Mouse (Mus musculus): Measurements from ENCODE around the gene Gjc1. TPM values are rescaled to one million over a fixed set of nuclear protein-coding genes. Genes with fewer than 3 reads are reported as not detected.

The Gjc1 gene
- 3.7 and 3.8 TPM in 2 replicates for polyA plus RNA-seq (2012; rRNA removed)

DNA sequence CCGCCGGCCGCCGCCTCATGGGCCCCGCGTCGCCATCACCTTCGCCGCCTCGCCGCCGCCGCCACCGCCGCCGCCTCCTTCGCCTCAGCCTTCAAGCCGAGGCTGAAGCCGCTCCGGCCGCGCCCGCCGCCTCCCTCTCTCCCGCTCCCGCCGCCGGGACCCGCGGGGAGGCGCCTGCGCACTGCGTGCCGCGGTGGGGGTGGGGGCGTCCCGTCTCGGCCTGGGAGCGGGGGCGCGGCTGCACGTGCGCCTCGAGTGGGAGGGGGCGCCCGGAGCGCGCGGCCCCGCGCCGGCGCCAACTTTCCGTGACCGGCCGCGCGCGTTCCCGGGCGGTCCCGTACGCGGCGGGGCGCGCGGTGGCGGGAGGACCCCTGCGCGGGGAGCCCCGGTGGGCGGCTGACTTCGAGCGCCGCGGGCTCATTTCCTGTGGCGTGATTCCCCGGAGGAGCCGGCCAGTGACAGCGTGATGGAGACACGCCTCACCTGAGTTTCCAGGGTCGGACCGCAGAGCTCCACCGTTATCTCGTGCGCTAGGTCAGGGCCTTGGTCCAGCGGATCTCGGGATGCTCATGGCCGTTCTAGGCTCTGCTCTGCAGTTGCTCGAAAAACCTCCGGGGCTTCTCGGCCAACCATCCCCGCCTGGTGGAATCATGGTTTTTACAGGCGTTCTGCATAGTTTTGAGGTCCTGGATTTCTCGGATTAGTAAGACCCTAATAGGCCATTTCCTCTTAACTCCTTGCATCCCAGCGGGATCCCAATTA is at the start of gene Gjc1:
Gjc1 (minus strand) TSS at position 680 of the 762 bp plus-strand sequence.
- no peak for DNase-seq (ENCODE audit: low read depth, low spot score)
- WGBS = 2% methylated on average over 72 of the region's 97 CpGs

DNA sequence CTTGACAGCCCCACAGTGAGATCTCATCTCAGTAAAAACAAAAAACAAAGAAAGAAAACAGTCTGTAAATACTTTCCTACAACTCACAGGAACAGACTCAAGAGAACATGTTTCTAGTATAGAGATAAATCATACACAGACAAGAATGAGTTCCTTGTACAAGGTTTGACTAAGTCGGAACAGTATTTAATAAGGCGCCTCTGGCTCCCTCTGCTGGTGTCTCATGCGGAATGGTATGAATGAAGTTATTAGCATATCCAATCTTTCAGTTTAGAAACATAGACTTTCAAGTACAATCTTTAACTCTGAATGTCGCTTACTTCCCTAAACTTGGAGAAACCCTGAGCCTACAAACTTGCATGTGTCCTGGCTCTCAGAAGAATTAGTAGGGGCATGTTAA is 44.8 kb upstream of the Gjc1 start:
- peak; percentile 38 for DNase-seq (ENCODE audit: low read depth, low spot score)
- 24% methylated on average over 4 of the region's 4 CpGs for WGBS

DNA sequence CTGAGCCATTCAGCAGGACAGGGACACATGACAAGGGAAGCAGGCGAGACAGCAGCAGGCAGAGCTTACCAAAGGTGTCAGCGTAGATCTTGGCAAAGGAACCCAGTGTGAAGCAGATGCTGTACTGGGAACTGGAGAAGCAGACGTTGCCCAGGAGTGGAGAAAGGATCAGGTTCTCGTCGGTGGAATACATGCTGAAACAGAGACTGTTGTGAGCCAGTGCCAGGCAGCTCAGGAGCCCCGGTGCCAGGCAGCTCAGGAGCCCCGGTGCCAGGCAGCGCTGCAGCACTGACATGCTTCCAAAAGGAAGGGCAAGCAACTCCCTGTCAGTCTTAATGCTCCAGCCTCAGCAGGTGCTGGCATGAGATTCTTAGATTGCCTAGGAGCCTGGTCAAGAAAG is 40.4 kb upstream of the Gjc1 start:
- DNase-seq (ENCODE audit: low read depth, low spot score) = no peak
- WGBS = 95% methylated on average over 8 of the region's 8 CpGs

DNA sequence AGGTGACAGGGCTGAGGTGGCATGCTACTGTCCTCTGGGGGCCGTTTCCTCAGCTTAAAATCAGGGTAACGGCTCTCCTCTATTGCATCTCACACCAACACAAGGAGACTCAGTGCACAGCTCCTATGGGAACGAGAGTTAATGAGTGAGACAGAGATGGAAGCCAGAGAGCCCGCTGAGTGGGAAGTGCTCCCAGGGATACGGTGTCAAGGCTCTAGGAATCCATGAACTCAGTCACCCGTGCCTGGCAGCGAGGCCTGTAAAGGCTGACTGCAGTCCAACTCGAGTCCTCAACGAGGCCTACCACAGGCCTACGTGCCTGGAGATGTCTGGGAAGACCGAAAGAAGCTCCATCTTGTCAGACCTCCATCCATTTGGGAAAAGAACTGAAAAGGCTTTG is 39.5 kb upstream of the Gjc1 start:
- no peak for DNase-seq (ENCODE audit: low read depth, low spot score)
- WGBS = 96% methylated on average over 11 of the region's 11 CpGs

DNA sequence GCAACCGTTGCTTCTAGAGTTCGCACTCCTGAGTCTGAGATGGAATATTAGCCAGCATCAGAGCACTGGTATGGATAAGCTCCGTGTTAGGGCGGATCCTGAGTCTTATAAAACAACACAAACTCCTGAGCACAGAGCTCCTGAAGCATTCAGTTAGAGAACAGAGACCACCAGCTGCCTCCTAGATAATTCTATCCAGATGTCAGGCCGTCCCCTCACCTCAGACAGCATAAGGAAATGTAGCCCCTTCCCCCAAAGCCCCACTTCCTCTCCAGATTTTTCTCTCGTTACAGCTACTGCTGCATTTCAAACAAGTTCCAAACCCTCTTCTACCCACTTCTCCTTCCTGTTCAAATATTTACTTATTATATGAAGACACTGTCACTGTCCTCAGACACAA is 36.4 kb upstream of the Gjc1 start:
- 87% methylated on average over 6 of the region's 6 CpGs for WGBS
- no peak for DNase-seq (ENCODE audit: low read depth, low spot score)

DNA sequence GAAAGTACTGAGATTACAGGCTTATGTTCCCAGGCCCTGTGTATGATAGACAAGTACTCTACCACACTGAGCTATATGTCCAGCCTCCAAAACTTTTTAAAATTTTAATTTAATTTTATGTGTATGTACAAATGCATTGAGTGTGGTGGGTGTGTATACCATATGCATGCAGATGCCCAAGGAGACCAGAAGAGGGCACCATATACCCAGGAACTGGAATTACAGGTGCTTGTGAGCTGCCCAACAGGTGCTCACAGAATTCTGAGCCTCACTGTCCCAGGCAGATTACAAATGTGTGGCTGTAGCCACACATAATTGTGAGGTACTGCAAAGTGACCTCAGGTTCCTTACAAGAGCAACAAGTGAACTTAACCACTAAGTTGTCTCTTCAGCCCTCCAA is 34.3 kb upstream of the Gjc1 start:
- no peak for DNase-seq (ENCODE audit: low read depth, low spot score)

DNA sequence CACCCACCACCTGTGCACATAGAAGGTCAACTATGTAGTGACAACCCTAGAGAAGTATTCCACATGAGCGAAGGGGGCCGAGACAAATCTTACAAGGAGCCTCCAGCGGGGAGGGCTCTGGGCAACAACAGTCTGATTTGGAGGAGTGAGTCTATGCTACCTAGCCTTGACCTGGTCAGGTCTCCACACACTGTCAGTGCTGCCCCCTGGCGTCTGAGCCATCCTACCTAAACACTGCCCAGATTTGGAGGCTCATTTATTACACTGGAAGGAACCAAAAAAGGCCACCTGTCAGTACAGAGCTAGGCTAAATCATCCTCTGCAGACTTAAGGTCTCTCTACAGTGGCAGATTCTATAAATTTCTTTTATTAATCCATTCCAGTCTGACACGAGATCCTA is 32.4 kb upstream of the Gjc1 start:
- DNase-seq (ENCODE audit: low read depth, low spot score) = peak; percentile 14
- WGBS = 69% methylated on average over 5 of the region's 5 CpGs

DNA sequence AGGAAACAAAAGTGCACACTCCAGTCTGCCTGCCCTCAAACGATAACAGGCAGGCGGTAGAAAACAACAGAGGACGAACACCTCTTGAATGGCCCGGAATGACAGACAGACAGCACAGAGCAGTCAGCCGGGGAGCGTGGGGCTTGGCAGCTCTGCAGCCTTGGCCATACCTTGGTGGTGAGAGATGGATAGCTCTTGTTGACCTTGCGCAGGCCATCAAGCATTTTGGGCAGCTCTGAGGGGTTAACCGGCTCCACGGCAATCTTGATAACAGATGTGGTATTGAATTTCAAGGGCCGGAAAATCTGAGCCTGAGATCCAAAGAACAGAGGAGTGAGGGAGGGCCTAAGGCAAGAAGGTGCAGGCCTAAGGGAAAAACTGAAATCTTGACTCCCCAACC is 26.4 kb upstream of the Gjc1 start:
- WGBS = 94% methylated on average over 10 of the region's 10 CpGs
- no peak for DNase-seq (ENCODE audit: low read depth, low spot score)

DNA sequence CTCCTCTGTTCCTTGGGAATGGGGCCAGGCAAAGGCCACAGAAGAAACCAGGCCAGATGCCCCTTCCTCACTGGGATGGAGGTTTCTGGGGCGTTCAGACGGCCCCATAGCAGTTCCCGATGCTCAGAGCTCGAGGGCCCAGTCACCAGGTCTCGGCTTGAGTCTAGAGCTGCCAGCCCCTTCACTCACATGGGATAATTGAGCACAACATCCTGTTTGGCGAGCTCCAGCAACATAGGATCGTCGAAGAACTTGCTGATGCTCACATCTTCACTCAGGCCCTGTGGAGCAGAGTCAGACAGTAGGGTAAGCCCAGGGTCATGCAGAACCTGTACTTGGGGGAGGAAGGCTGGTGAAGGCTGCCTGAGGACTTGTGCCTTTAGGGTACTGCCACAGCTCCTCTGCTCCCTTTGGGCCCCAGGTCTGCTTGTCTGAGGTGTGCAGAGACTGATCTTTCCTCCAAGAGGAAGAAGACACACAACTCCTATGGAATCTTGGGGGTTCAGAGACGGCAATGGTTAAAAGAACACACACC is 19.2 kb upstream of the Gjc1 start:
- 71% methylated on average over 9 of the region's 9 CpGs for whole genome bisulfite sequencing
- no peak for DNase-seq (ENCODE audit: low read depth, low spot score)

DNA sequence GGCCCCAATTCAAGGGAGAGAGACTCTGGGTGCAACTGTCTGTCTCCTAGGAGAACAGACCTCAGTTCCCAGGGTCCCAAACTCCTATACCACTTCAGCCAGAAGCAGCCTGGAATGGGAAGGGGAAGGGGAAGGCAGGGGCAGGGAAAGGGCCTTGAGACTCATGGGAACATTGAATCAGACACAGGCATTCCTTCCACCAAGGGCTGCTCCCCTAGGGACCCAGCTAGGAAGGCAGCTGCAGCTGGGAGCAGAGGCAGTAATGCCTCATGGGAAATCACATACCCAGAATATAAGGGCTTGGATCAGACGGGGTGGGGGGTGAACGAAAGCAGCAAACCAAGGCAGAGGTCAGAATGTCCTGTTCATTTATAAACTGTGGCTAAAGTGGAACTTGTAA is 18.6 kb upstream of the Gjc1 start:
- DNase-seq (ENCODE audit: low read depth, low spot score) = no peak
- 79% methylated on average over 2 of the region's 2 CpGs for WGBS

DNA sequence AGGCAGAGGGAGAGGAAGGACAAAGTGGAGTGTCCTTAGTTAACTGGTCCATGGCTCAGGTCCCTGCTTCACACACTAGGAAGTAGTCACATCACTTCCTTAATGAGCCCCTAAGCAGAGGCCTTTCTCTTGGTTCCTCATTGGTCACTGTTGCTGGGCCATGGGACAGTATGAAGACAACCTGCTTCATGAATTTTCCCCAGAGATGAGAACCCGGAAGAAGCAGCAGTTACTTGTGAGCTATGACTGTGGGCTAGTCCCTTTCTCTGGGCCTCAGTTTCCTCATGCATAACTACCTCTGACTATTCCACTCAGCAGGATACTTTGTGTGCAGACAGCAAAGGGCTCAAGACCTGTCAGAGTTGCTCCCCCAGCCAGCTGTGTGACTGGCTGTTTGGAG is 17.9 kb upstream of the Gjc1 start:
- WGBS = 83% methylated on average over 1 of the region's 1 CpGs

DNA sequence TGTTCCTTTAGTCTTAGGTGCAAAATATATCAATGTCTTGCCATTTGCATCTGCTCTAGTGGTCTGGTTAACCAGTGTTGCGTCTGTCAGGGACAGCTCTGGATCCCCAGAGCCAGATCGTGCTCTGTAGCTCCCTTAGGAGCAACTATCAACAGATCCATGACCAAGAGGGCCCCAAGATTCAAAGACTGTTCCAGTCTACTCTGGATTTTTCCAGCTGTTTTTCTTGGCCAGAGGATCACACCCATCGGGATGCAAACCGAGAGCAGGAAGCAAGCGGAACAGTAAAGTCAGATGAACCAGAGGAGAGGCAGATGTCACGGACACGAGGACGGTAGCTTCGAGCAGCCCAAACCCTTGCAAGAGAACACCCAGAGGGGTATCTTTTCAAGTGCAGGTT is 16.6 kb upstream of the Gjc1 start:
- 74% methylated on average over 9 of the region's 9 CpGs for WGBS
- no peak for DNase-seq (ENCODE audit: low read depth, low spot score)

More for the DNA sequence above, 17.9 kb upstream of the Gjc1 start:
- DNase-seq (ENCODE audit: low read depth, low spot score) = no peak

DNA sequence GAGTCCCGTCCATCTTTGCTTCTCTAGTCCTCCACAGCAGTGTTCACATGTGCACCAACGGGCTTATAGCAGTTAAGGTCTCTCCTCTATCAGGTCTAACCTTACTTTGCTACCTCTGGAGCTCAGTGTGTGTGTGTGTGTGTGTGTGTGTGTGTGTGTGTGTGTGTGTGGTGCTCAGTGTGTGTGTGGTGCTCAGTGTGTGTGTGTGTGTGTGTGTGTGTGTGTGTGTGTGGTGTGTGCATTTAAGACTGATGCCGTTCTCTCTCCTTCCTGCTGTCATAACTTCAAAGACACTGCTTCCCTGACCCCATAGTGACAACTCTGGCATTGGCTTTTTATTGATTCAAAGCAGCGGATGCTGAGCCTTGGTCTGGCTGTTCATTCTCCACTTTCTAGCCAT is 16.0 kb upstream of the Gjc1 start, which contains the start of gene Higd1b:
Higd1b (plus strand) TSS at position 301 of the 400 bp plus-strand sequence.
- no peak for DNase-seq (ENCODE audit: low read depth, low spot score)
- WGBS = 62% methylated on average over 4 of the region's 4 CpGs

DNA sequence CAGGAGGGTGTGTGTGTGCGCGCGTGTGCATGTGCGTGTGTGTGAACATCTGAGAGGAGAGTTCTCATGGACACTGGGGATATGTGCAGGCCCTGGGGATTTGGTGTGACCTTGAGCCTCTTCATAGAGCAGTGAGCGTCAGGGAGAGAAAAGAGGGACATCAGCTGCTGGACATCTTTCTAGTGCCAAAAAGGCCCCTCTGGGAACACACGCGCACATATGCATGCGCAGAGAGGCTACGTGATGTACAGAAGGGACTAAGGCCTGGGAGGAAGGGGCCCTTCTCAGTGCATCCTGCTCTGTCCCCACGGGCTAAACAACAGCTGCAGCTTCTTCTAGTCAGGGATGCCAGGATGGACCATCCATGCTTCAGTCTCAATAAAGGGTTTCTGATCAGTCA is 14.7 kb upstream of the Gjc1 start:
- WGBS = 90% methylated on average over 10 of the region's 10 CpGs
- DNase-seq (ENCODE audit: low read depth, low spot score) = no peak

DNA sequence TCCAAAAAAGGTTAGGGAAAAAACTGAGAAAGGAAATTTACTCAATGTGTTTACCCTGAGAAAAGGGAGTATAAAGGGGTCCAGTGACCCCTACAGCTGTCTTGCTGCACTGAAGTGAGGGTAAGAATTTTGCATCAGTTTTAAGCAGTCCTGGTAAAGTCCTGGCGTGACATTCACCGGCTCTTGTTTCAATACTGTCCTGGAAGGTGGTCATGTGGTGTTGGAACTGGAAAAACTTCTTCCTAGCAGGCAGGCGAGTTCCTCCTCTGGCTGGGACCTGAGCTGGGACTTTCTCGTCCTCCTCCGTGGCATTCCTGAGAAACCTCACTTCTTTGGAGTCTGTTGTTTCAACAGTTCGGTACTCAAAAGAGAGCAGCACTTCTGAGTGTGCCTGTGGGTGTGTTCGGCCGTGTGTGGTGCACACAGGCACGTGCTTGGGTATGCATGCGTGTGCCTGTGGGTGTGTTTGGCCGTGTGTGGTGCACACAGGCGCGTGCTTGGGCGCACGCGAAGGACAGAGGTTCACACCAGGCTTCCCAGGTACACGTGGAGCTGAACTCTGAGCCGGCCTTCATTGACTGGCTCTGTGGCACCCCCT is 13.3 kb upstream of the Gjc1 start:
- no peak for DNase-seq (ENCODE audit: low read depth, low spot score)
- 44% methylated on average over 18 of the region's 18 CpGs for WGBS

DNA sequence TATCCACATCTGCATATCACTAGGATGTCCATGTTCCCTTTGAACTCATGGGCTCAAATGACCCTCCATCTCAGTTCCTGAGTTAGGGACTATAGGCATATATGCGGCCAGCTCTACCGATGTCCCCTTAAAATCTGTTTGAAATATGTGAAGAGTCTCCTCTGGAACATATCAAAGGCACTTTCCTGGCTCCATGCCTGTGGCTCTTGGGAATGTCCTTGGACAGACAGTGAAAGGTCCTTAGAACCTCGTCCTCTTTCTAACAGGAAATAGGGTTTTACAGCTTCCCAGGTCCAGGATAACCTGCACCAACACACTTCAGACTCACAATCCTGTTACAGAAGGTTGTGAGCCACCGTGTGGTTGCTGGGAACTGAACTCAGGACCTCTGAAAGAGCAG is 10.8 kb upstream of the Gjc1 start:
- WGBS = 54% methylated on average over 4 of the region's 4 CpGs
- DNase-seq (ENCODE audit: low read depth, low spot score) = no peak

DNA sequence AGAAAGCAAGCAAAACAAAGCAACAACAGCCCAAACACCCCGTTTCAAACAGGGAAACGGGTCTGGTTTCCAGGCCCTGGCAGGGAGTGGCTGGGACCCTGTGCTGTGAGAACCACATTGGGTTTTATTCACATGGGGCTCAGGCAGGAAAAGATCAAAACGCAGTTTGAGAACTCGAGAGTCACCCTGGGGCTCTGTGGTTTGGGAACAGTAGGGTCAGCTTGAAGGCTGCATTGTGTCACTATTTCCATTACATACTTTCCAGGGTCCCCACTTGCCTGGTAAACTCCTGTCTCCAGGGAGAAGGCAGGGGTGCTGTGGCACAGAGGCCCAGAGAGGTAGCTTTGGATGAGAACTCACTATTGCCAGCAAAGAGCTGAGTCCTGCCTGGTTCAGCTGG is 7.6 kb upstream of the Gjc1 start:
- 54% methylated on average over 4 of the region's 4 CpGs for WGBS
- DNase-seq (ENCODE audit: low read depth, low spot score) = no peak

DNA sequence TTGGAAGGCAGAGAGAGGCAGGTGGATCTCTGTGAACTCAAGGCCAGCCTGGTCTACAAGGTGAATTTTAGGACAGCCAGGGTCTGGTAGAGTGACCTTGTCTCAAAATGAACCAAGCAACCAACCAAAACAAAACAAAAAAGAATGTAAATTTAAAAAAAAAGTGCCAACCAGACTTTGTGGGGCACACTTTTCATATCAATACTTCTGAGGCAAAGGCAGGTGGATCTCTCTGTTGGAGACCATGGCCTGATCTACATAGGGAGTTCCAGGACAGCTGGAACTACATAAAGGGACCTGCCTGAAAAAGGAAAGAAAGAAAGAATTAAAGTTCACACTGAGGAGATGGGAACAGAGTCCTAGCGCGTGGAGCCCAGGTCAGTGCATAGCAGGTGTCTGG is 7.0 kb upstream of the Gjc1 start:
- DNase-seq (ENCODE audit: low read depth, low spot score) = no peak
- 91% methylated on average over 2 of the region's 2 CpGs for whole genome bisulfite sequencing

DNA sequence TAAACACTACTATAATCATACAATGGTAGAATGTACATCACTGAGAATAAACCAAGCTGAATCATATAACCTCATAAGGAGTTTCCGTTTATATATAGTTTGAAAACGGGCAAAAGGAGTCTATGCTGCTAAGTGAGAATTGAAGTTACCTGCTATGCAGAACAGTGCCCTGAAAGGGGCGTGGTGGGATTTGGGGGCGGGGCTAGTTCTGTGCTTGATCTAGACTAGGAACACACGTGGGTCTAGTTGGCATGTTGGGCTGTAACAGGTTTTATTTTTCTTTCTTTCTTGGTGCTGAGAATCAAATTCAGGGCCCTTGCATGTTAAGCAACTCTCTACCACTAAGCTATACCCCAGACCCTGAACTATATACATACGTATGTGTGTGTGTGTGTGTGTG is 1.7 kb upstream of the Gjc1 start:
- DNase-seq (ENCODE audit: low read depth, low spot score) = no peak
- WGBS = 47% methylated on average over 6 of the region's 6 CpGs

DNA sequence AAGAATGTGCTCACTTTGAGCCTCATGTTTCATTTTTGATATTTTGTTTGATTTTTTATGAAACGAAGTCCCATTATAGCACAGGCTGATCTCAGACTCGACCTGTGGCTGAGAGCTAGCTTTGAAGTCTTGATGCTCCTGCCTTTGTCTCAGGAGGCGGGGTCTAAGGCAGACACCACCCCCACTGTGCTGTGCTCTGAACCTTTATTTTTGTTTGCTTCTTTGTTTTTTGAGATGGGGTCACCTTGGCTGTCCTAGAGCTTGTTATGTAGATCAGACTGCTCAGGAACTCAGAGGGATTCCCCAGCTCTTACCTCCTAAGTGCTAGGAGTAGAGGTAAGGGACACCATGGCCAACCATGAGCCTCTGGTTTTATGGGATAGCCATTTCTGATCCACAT is 932 bp upstream of the Gjc1 start:
- DNase-seq (ENCODE audit: low read depth, low spot score) = no peak
- 37% methylated on average over 3 of the region's 3 CpGs for WGBS

DNA sequence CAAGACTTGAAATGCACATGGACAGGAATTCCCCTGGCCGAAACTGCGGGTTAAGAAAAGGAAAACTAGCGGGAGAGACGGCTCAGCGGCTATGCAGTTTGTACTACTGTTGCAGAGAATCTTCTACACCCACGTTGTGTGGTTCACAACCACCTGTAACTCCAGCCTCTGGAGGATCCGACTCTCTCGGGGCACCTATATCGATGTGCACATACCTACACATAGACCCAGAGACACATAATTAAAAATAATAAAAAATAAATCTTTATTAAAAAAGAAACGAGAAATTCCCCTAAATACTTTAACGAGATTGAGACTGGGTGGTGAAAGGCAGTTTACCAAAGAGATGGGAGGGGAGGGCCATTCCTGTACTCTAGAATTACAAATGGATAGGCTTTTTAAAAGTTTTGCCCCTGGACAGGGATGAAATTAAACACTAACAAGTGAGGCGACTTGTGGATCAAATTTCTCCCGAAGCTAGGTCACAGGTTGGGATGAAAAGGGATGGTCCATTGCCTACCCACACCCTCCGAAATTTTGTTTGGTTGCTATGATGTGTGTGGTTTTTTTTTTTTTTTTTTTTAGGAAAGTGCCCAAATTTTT is 384 bp upstream of the Gjc1 start:
- WGBS = 12% methylated on average over 14 of the region's 14 CpGs

More for the DNA sequence above, 384 bp upstream of the Gjc1 start:
- no peak for DNase-seq (ENCODE audit: low read depth, low spot score)

All from large intestine, adult 2 months (tissue).